Mouse (Mus musculus) intestine, embryonic 14.5 days (tissue): ENCODE results near the gene Prpf38b. TPM values are rescaled to one million over a fixed set of nuclear protein-coding genes. Genes with fewer than 3 reads are reported as not detected.
"Not testable (repeated sequence)": the region's sequence is repeated elsewhere in the genome, so short reads cannot be mapped to it uniquely, and the experiment has no call there.

ENCODE experiments used
- ATAC-seq: fragments of 200-750 bp; cut with Nextera tagmentation; replicated peaks from 2 replicates; pipeline ENCODE4 v1.8.0; 2017; ENCODE audit warnings: low read depth, moderate number of reproducible peaks, moderate TSS enrichment, moderate library complexity; ENCODE audit not compliant: low FRiP score, low TSS enrichment
- DNase-seq: peaks from one replicate; pipeline ENCODE4 v3.0.0-alpha.2; 2018; ENCODE audit warnings: low spot score
- H3K27ac ChIP-seq: fragments of 300-500 bp; sonication (generic); 2 replicates; pipeline ENCODE4 v1.5.1; 2014; ENCODE audit warnings: low read depth, mild to moderate bottlenecking, control low read depth
- H3K27me3 ChIP-seq: fragments of 300-500 bp; sonication (generic); replicated peaks from 2 replicates; pipeline ENCODE4 v1.6.1; 2014; ENCODE audit warnings: low read length, control low read depth; ENCODE audit not compliant: control insufficient read depth, insufficient read depth
- H3K36me3 ChIP-seq: fragments of 300-500 bp; sonication (generic); 2 replicates; pipeline ENCODE4 v1.6.1; 2014; ENCODE audit warnings: low read length, control low read depth; ENCODE audit not compliant: control insufficient read depth, insufficient read depth
- H3K4me1 ChIP-seq: fragments of 300-500 bp; sonication (generic); replicated peaks from 2 replicates; pipeline ENCODE4 v1.6.1; 2014; ENCODE audit warnings: low read length, control low read depth, mixed read lengths; ENCODE audit not compliant: control insufficient read depth, insufficient read depth
- H3K4me2 ChIP-seq: fragments of 300-500 bp; sonication (generic); 2 replicates; pipeline ENCODE4 v1.6.1; 2014; ENCODE audit warnings: low read length
- H3K4me3 ChIP-seq: fragments of 300-500 bp; sonication (generic); 2 replicates; pipeline ENCODE4 v1.5.1; 2014; ENCODE audit warnings: low read depth, low read length, control low read depth, mixed read lengths
- H3K9ac ChIP-seq: fragments of 300-500 bp; sonication (generic); 2 replicates; pipeline ENCODE4 v1.6.1; 2014; ENCODE audit warnings: mild to moderate bottlenecking, low read length
- H3K9me3 ChIP-seq: fragments of 300-500 bp; sonication (generic); 2 replicates; pipeline ENCODE4 v1.6.1; 2016; ENCODE audit warnings: low read length, control low read depth; ENCODE audit not compliant: control insufficient read depth
- whole genome bisulfite sequencing: fragments of 180-500 bp; shearing (Covaris S2); extraction: QIAGEN DNeasy Blood & Tissue Kit; methylation state at CpG from one replicate; pipeline ENCODE4 v1.1.7; 2014; 5-methylcytosine and 5-hydroxymethylcytosine counted together
- polyA plus RNA-seq: library from polyadenylated mRNA; unstranded; fragments of >200 nt; fragmentation: Nextera tagmentation; extraction: Ambion mirVana; gene quantifications from 2 replicates; pipeline ENCODE4 v1.2.1, GENCODE M21; 2014

Gene Prpf38b
- polyA plus RNA-seq, 1 experiment from 2014 or later: 57.0 TPM

- Histone ChIP-seq H3K27me3 (no peaks in the 10 kb centered on the region), H3K4me1 (peaks cover 23% of the 10 kb centered on the region), H3K9me3 (no peaks in the 10 kb centered on the region), H3K27ac (no peak within 1 kb of the TSS), H3K4me3 (no peak within 1 kb of the TSS), H3K4me2 (no peak within 1 kb of the TSS), H3K9ac (no peak within 1 kb of the TSS), H3K36me3 (no peaks in the 10 kb centered on the region)
- ATAC-seq (no peak), DNase-seq (no peak)
- 92% methylated on average over 1 of the region's 1 CpGs for WGBS
Measured at GRCm38 (mm10) chr3:108889908-108890307, 21.6 kb downstream of the Prpf38b start, which contains the start of gene Fndc7. Gene Fndc7 (minus strand): TSS chr3:108890008.

- WGBS: 90% methylated on average over 3 of the region's 3 CpGs
- ATAC-seq (no peak), DNase-seq (no peak)
- Histone ChIP-seq H3K27ac (peak overlapping the region; percentile 88; the same call in 1 of the 2 replicates), H3K4me2 (no peak overlapping the region), H3K27me3 (no peaks in the 10 kb centered on the region), H3K9ac (no peak overlapping the region), H3K4me3 (no peak overlapping the region), H3K4me1 (peaks cover 23% of the 10 kb centered on the region), H3K36me3 (no peaks in the 10 kb centered on the region), H3K9me3 (no peaks in the 10 kb centered on the region)
Measured at GRCm38 (mm10) chr3:108887618-108887975, 23.9 kb downstream of the Prpf38b start.

- Histone ChIP-seq H3K4me1 (peaks cover 23% of the 10 kb centered on the region), H3K36me3 (no peaks in the 10 kb centered on the region), H3K9ac (no peak overlapping the region), H3K4me3 (no peak overlapping the region), H3K27me3 (no peaks in the 10 kb centered on the region), H3K9me3 (no peaks in the 10 kb centered on the region), H3K27ac (peak overlapping the region; percentile 88), H3K4me2 (no peak overlapping the region; the same call in 1 of the 2 replicates)
- 47% methylated on average over 12 of the region's 12 CpGs for WGBS
- DNase-seq (no peak), ATAC-seq (no peak)
Measured at GRCm38 (mm10) chr3:108886934-108887617, 24.5 kb downstream of the Prpf38b start.

- no peak overlapping the region for H3K4me2 ChIP-seq
Measured at GRCm38 (mm10) chr3:108885686-108886530, 25.6 kb downstream of the Prpf38b start.

GRCm38 (mm10) chr3:108884706-108885289, 26.7 kb downstream of the Prpf38b start:
- WGBS: 60% methylated on average over 8 of the region's 8 CpGs
- Histone ChIP-seq H3K27ac (peak overlapping the region; percentile 88; the same call in 1 of the 2 replicates), H3K4me2 (no peak overlapping the region), H3K27me3 (no peaks in the 10 kb centered on the region), H3K36me3 (no peaks in the 10 kb centered on the region), H3K4me1 (peaks cover 31% of the 10 kb centered on the region), H3K9ac (no peak overlapping the region), H3K4me3 (no peak overlapping the region), H3K9me3 (no peaks in the 10 kb centered on the region)
- DNase-seq (no peak), ATAC-seq (no peak)

More at GRCm38 (mm10) chr3:108885686-108886530, 25.6 kb downstream of the Prpf38b start:
- H3K27me3 ChIP-seq: no peaks in the 10 kb centered on the region
- ATAC-seq (peak; percentile 82), DNase-seq (peak; percentile 62)
- H3K4me1 ChIP-seq: peaks cover 27% of the 10 kb centered on the region
- H3K4me3 ChIP-seq: no peak overlapping the region
- no peaks in the 10 kb centered on the region for H3K9me3 ChIP-seq
- WGBS: 37% methylated on average over 9 of the region's 9 CpGs
- no peaks in the 10 kb centered on the region for H3K36me3 ChIP-seq
- H3K27ac ChIP-seq: peak overlapping the region; percentile 88
- H3K9ac ChIP-seq: no peak overlapping the region

- Histone ChIP-seq H3K9ac (no peak overlapping the region), H3K27ac (no peak overlapping the region), H3K27me3 (no peaks in the 10 kb centered on the region), H3K4me1 (peaks cover 31% of the 10 kb centered on the region), H3K36me3 (no peaks in the 10 kb centered on the region), H3K4me2 (no peak overlapping the region), H3K4me3 (no peak overlapping the region), H3K9me3 (no peaks in the 10 kb centered on the region)
- ATAC-seq (no peak), DNase-seq (no peak)
- WGBS: 90% methylated on average over 2 of the region's 2 CpGs
Measured at GRCm38 (mm10) chr3:108883067-108883466, 28.5 kb downstream of the Prpf38b start.

- H3K27ac ChIP-seq: peak overlapping the region; percentile 87
- not testable (repeated sequence) for H3K27me3 ChIP-seq, H3K4me2 ChIP-seq, ATAC-seq, H3K9ac ChIP-seq, DNase-seq, H3K36me3 ChIP-seq, H3K9me3 ChIP-seq, H3K4me3 ChIP-seq
- H3K4me1 ChIP-seq: peaks cover 24% of the 10 kb centered on the region
- 30% methylated on average over 4 of the region's 4 CpGs for WGBS
Measured at GRCm38 (mm10) chr3:108881873-108882272, 29.7 kb downstream of the Prpf38b start.

- Histone ChIP-seq H3K4me3 (no peak overlapping the region), H3K27ac (peak overlapping the region; percentile 87), H3K36me3 (no peaks in the 10 kb centered on the region), H3K4me2 (peak overlapping the region; percentile 36), H3K27me3 (no peaks in the 10 kb centered on the region), H3K9ac (no peak overlapping the region), H3K4me1 (peaks cover 13% of the 10 kb centered on the region; the same call in 1 of the 2 replicates), H3K9me3 (no peaks in the 10 kb centered on the region)
- ATAC-seq: peak; percentile 76
- 35% methylated on average over 28 of the region's 28 CpGs for WGBS
- peak; percentile 66 for DNase-seq
Measured at GRCm38 (mm10) chr3:108880544-108881507, 30.7 kb downstream of the Prpf38b start.
